Mouse (Mus musculus) CH12.LX (cell line): Measurements from ENCODE around the gene Mpp4.

Source experiments
- CHD1 ChIP-seq: IDR thresholded peaks from 2 replicates; pipeline ENCODE4 v1.6.1; 2012; ENCODE audit warnings: low read depth, low read length, improper control_type of control experiment, inconsistent platforms
- CHD2 ChIP-seq: IDR thresholded peaks from 2 replicates; pipeline ENCODE4 v1.6.1; 2011; ENCODE audit warnings: low read length, improper control_type of control experiment
- CTCF ChIP-seq, 2 experiments: IDR thresholded peaks in 1 of 2; conservative IDR thresholded peaks in 1 of 2; 2 replicates each; pipeline ENCODE4 v1.5.1; 2011 to 2012; ENCODE audit warnings: low read depth in 2 of 2, low read length in 2 of 2, improper control_type of control experiment in 1 of 2, inconsistent platforms in 1 of 2, mild to moderate bottlenecking in 1 of 2, moderate library complexity in 1 of 2
- POLR2AphosphoS2 ChIP-seq: IDR thresholded peaks from 2 replicates; pipeline ENCODE4 v1.6.1; 2011; ENCODE audit warnings: low read depth, low read length, improper control_type of control experiment
- RCOR1 ChIP-seq: conservative IDR thresholded peaks from 2 replicates; pipeline ENCODE4 v1.6.1; 2012; ENCODE audit warnings: low read depth, mild to moderate bottlenecking, inconsistent platforms, low read length, improper control_type of control experiment
- ZC3H11A ChIP-seq: IDR thresholded peaks from 2 replicates; pipeline ENCODE4 v1.6.1; 2012; ENCODE audit warnings: low read depth, mild to moderate bottlenecking, inconsistent platforms, low read length, improper control_type of control experiment

GRCm38 (mm10) chr1:59162309-59163024 lies 722 bp downstream of the Mpp4 start:
- no peak for TF ChIP-seq CHD2
- no peak for TF ChIP-seq CTCF (conservative IDR thresholded peaks at IDR 0.05 in 1 of 2, IDR thresholded peaks at IDR 0.05 in 1 of 2; ENCODE audit: low read depth in 2 of 2, low read length in 2 of 2)
- TF ChIP-seq CHD1, result no peak
- TF ChIP-seq RCOR1, result no peak
- TF ChIP-seq ZC3H11A, result no peak
- TF ChIP-seq POLR2AphosphoS2, result no peak
